Comparison of ENCODE assay signal across 31 mouse cellular contexts in genomic region chr8:47090021-47090420, GRCm38 (mm10).
A peak's percentile ranks its signal among the peaks of the same experiment; 100 is the strongest.
DNase-seq lines count a peak whose midpoint lies in the region; ATAC-seq and TF ChIP-seq lines count a peak whose summit lies in the region.
"Had no signal": no experiment of that assay in that cellular context is flagged by ENCODE, and none has a peak within 500 bp of the region (broad histone marks: within the 10 kb centered on the region; RNA-seq: fewer than 3 reads in every experiment).

No protein-coding gene starts in this region.

- H3K9me3 ChIP-seq in kidney, postnatal 0 days (replicated peaks; ENCODE audit: low read length), result no peaks in the 10 kb centered on the region
- no peaks in the 10 kb centered on the region for H3K9me3 ChIP-seq in midbrain, embryonic 14.5 days (ENCODE audit: control insufficient read depth, low read length)
- no peaks in the 10 kb centered on the region for H3K9me3 ChIP-seq in midbrain, postnatal 0 days (ENCODE audit: low read length)
- H3K9me3 ChIP-seq in neural tube, embryonic 14.5 days (ENCODE audit: control insufficient read depth, low read length), result no peaks in the 10 kb centered on the region
- no peaks in the 10 kb centered on the region for H3K9me3 ChIP-seq in intestine, postnatal 0 days (ENCODE audit: control insufficient read depth)
- H3K9me3 ChIP-seq: embryonic facial prominence, embryonic 12.5 days; embryonic facial prominence, embryonic 15.5 days; G1E; heart, embryonic 12.5 days; heart, embryonic 15.5 days; hindbrain, embryonic 10.5 days had no signal

- H3K36me3 ChIP-seq in kidney, postnatal 0 days (ENCODE audit: insufficient read depth, low read length), result no peaks in the 10 kb centered on the region
- no peaks in the 10 kb centered on the region for H3K36me3 ChIP-seq in midbrain, embryonic 14.5 days (ENCODE audit: control insufficient read depth, insufficient read depth, low read length)
- H3K36me3 ChIP-seq in midbrain, postnatal 0 days (ENCODE audit: insufficient read depth, low read length), result no peaks in the 10 kb centered on the region
- H3K36me3 ChIP-seq in neural tube, embryonic 14.5 days (ENCODE audit: control insufficient read depth, insufficient read depth, low read length), result no peaks in the 10 kb centered on the region
- no peaks in the 10 kb centered on the region for H3K36me3 ChIP-seq in intestine, postnatal 0 days (ENCODE audit: control insufficient read depth, insufficient read depth)
- H3K36me3 ChIP-seq: embryonic facial prominence, embryonic 12.5 days; embryonic facial prominence, embryonic 15.5 days; G1E; heart, embryonic 12.5 days; heart, embryonic 15.5 days; hindbrain, embryonic 10.5 days had no signal

- H3K4me2 ChIP-seq in kidney, postnatal 0 days (ENCODE audit: low read length), result no peak overlapping the region
- no peak overlapping the region for H3K4me2 ChIP-seq in midbrain, embryonic 14.5 days (ENCODE audit: low read length)
- H3K4me2 ChIP-seq in midbrain, postnatal 0 days (ENCODE audit: low read depth, low read length, poor library complexity, severe bottlenecking), result no peak overlapping the region
- no peak overlapping the region for H3K4me2 ChIP-seq in neural tube, embryonic 14.5 days (ENCODE audit: low read depth, low read length)
- no peak overlapping the region for H3K4me2 ChIP-seq in intestine, postnatal 0 days (replicated peaks; ENCODE audit: low read depth)
- H3K4me2 ChIP-seq: embryonic facial prominence, embryonic 12.5 days; embryonic facial prominence, embryonic 15.5 days; heart, embryonic 12.5 days; heart, embryonic 15.5 days; hindbrain, embryonic 14.5 days had no signal

- no peak overlapping the region for H3K9ac ChIP-seq in kidney, postnatal 0 days (ENCODE audit: low read depth, low read length)
- H3K9ac ChIP-seq in midbrain, embryonic 14.5 days (replicated peaks; ENCODE audit: low read length), result no peak overlapping the region
- H3K9ac ChIP-seq in midbrain, postnatal 0 days (replicated peaks; ENCODE audit: low read length, poor library complexity, severe bottlenecking), result no peak overlapping the region
- H3K9ac ChIP-seq in neural tube, embryonic 14.5 days (replicated peaks; ENCODE audit: low read depth, low read length), result no peak overlapping the region
- no peak overlapping the region for H3K9ac ChIP-seq in intestine, postnatal 0 days (ENCODE audit: low read depth, low read length)
- H3K9ac ChIP-seq: embryonic facial prominence, embryonic 12.5 days; embryonic facial prominence, embryonic 15.5 days; forebrain, postnatal 0 days; heart, embryonic 12.5 days; heart, embryonic 15.5 days; hindbrain, embryonic 14.5 days had no signal

- peak; percentile 24 for DNase-seq in kidney, postnatal 0 days (ENCODE audit: low spot score)
- no peak for DNase-seq in kidney, postnatal 10 days
- peak; percentile 8 for DNase-seq in midbrain, embryonic 14.5 days
- no peak for DNase-seq in midbrain, postnatal 0 days (ENCODE audit: low spot score)
- peak; percentile 22 for DNase-seq in urinary bladder, postnatal 14 days (ENCODE audit: low spot score)
- no peak for DNase-seq in urinary bladder, postnatal 10 days (ENCODE audit: low spot score)
- DNase-seq: adrenal gland, postnatal 10 days; adrenal gland, postnatal 36 days; B cell, adult 2 months; cerebellum, adult 11 months; cerebellum, adult 2 months; cerebellum, adult 9-11 months; cerebellum, postnatal 25 days; forebrain, postnatal 0 days; gastrocnemius, adult 2 months; gastrocnemius, postnatal 14 days; heart, adult 11 months; heart, postnatal 10 days; heart, postnatal 36 days had no signal

- 51% methylated on average over 8 of the region's 8 CpGs for WGBS in kidney, postnatal 0 days
- 74% methylated on average over 8 of the region's 8 CpGs for WGBS in midbrain, embryonic 14.5 days
- 72% methylated on average over 8 of the region's 8 CpGs for WGBS in midbrain, postnatal 0 days
- 52% methylated on average over 8 of the region's 8 CpGs for WGBS in neural tube, embryonic 14.5 days
- WGBS in intestine, postnatal 0 days, result 64% methylated on average over 8 of the region's 8 CpGs

- H3K27me3 ChIP-seq in kidney, postnatal 0 days (ENCODE audit: insufficient read depth, low read length), result no peaks in the 10 kb centered on the region
- H3K27me3 ChIP-seq in midbrain, embryonic 14.5 days (ENCODE audit: control insufficient read depth, insufficient read depth, low read length), result no peaks in the 10 kb centered on the region
- H3K27me3 ChIP-seq in midbrain, postnatal 0 days (ENCODE audit: insufficient read depth, low read length), result no peaks in the 10 kb centered on the region
- H3K27me3 ChIP-seq in neural tube, embryonic 14.5 days (ENCODE audit: control insufficient read depth, insufficient read depth, low read length), result no peaks in the 10 kb centered on the region
- no peaks in the 10 kb centered on the region; the same call in 1 of the 2 replicates for H3K27me3 ChIP-seq in intestine, postnatal 0 days (replicated peaks; ENCODE audit: control insufficient read depth, insufficient read depth, low read length)
- H3K27me3 ChIP-seq: CH12.LX; embryonic facial prominence, embryonic 12.5 days; embryonic facial prominence, embryonic 15.5 days; heart, embryonic 12.5 days; heart, embryonic 15.5 days; Patski had no signal

- H3K4me1 ChIP-seq in kidney, postnatal 0 days (replicated peaks; ENCODE audit: insufficient read depth, low read length), result no peaks in the 10 kb centered on the region
- no peaks in the 10 kb centered on the region for H3K4me1 ChIP-seq in midbrain, embryonic 14.5 days (ENCODE audit: control insufficient read depth, insufficient read depth, low read length)
- H3K4me1 ChIP-seq in midbrain, postnatal 0 days (ENCODE audit: insufficient read depth, low read length), result no peaks in the 10 kb centered on the region
- H3K4me1 ChIP-seq in neural tube, embryonic 14.5 days (ENCODE audit: control insufficient read depth, insufficient read depth, low read length), result no peaks in the 10 kb centered on the region
- H3K4me1 ChIP-seq in intestine, postnatal 0 days (replicated peaks; ENCODE audit: control insufficient read depth, insufficient read depth, low read length), result no peaks in the 10 kb centered on the region
- H3K4me1 ChIP-seq: embryonic facial prominence, embryonic 12.5 days; embryonic facial prominence, embryonic 15.5 days; heart, embryonic 12.5 days; heart, embryonic 15.5 days; hindbrain, embryonic 10.5 days had no signal

- no peak overlapping the region for H3K4me3 ChIP-seq in kidney, postnatal 0 days (replicated peaks; ENCODE audit: low read depth, low read length)
- no peak overlapping the region for H3K4me3 ChIP-seq in midbrain, embryonic 14.5 days (replicated peaks; ENCODE audit: low read depth, low read length)
- H3K4me3 ChIP-seq in midbrain, postnatal 0 days (ENCODE audit: low read depth, low read length), result no peak overlapping the region
- no peak overlapping the region for H3K4me3 ChIP-seq in neural tube, embryonic 14.5 days (ENCODE audit: low read depth, low read length)
- no peak overlapping the region for H3K4me3 ChIP-seq in intestine, postnatal 0 days (ENCODE audit: low read depth, low read length)
- H3K4me3 ChIP-seq: embryonic facial prominence, embryonic 12.5 days; embryonic facial prominence, embryonic 15.5 days; gastrocnemius, adult 2 months; heart, embryonic 12.5 days; heart, embryonic 15.5 days; hindbrain, embryonic 10.5 days had no signal

- H3K27ac ChIP-seq in kidney, postnatal 0 days, result no peak overlapping the region
- no peak overlapping the region for H3K27ac ChIP-seq in midbrain, embryonic 14.5 days (replicated peaks; ENCODE audit: low read depth, low read length)
- H3K27ac ChIP-seq in midbrain, postnatal 0 days (ENCODE audit: low read depth, low read length), result no peak overlapping the region
- no peak overlapping the region for H3K27ac ChIP-seq in neural tube, embryonic 14.5 days (ENCODE audit: low read depth, low read length)
- H3K27ac ChIP-seq in intestine, postnatal 0 days (ENCODE audit: low read depth, low read length), result no peak overlapping the region
- H3K27ac ChIP-seq: embryonic facial prominence, embryonic 12.5 days; embryonic facial prominence, embryonic 15.5 days; gastrocnemius, adult 2 months; heart, embryonic 15.5 days; hindbrain, embryonic 10.5 days; hindbrain, embryonic 14.5 days had no signal

- TF ChIP-seq CTCF in kidney, postnatal 0 days (IDR thresholded peaks at IDR 0.05; ENCODE audit: low read depth), result no peak
- no peak for TF ChIP-seq CTCF in midbrain, postnatal 0 days (IDR thresholded peaks at IDR 0.05)
- no peak for TF ChIP-seq CTCF in intestine, postnatal 0 days (IDR thresholded peaks at IDR 0.05; ENCODE audit: low read depth)

- ATAC-seq in kidney, postnatal 0 days (replicated peaks; ENCODE audit: low FRiP score, low read depth), result no peak
- no peak for ATAC-seq in midbrain, embryonic 14.5 days (ENCODE audit: low FRiP score, low TSS enrichment)
- ATAC-seq in midbrain, postnatal 0 days (ENCODE audit: low FRiP score), result no peak
- ATAC-seq in neural tube, embryonic 14.5 days (ENCODE audit: low read depth), result peak; percentile 70
- no peak for ATAC-seq in intestine, postnatal 0 days
- ATAC-seq: forebrain, embryonic 14.5 days; forebrain, postnatal 0 days; Patski had no signal

Comparison
In these comparisons a context has a peak if more than half of its experiments do, and no peak if none do; other contexts are left out.
1. DNase-seq: peak in kidney, postnatal 0 days (single experiment), midbrain, embryonic 14.5 days (single experiment) and urinary bladder, postnatal 14 days (single experiment); none in kidney, postnatal 10 days (single experiment), midbrain, postnatal 0 days (single experiment) and urinary bladder, postnatal 10 days (single experiment).